Mouse (Mus musculus) forebrain, embryonic 12.5 days (tissue): ENCODE data around the gene Pla2g4d. TPM values are rescaled to one million over a fixed set of nuclear protein-coding genes. Genes with fewer than 3 reads are reported as not detected.
"Not testable (repeated sequence)": the region's sequence is repeated elsewhere in the genome, so short reads cannot be mapped to it uniquely, and the experiment has no call there.

Experiments used
- ATAC-seq: fragments of 200-750 bp; cut with Nextera tagmentation; 2 replicates; pipeline ENCODE4 v1.8.0; 2017; ENCODE audit warnings: moderate TSS enrichment; ENCODE audit not compliant: low FRiP score
- H3K27ac ChIP-seq: fragments of 300-500 bp; sonication (generic); 2 replicates; pipeline ENCODE4 v1.5.1; 2016; ENCODE audit warnings: mild to moderate bottlenecking
- H3K27me3 ChIP-seq: fragments of 300-500 bp; sonication (generic); 2 replicates; pipeline ENCODE4 v1.6.1; 2016; ENCODE audit warnings: mild to moderate bottlenecking
- H3K36me3 ChIP-seq: fragments of 300-500 bp; sonication (generic); replicated peaks from 2 replicates; pipeline ENCODE4 v1.6.1; 2016; ENCODE audit warnings: mild to moderate bottlenecking
- H3K4me1 ChIP-seq: fragments of 300-500 bp; sonication (generic); 2 replicates; pipeline ENCODE4 v1.6.1; 2016
- H3K4me2 ChIP-seq: fragments of 300-500 bp; sonication (generic); 2 replicates; pipeline ENCODE4 v1.6.1; 2016; ENCODE audit warnings: mild to moderate bottlenecking, moderate library complexity
- H3K4me3 ChIP-seq: fragments of 300-500 bp; sonication (generic); replicated peaks from 2 replicates; pipeline ENCODE4 v1.5.1; 2016; ENCODE audit warnings: mild to moderate bottlenecking
- H3K9ac ChIP-seq: fragments of 300-500 bp; sonication (generic); 2 replicates; pipeline ENCODE4 v1.6.1; 2016; ENCODE audit warnings: mild to moderate bottlenecking
- H3K9me3 ChIP-seq: fragments of 300-500 bp; sonication (generic); 2 replicates; pipeline ENCODE4 v1.6.1; 2016
- WGBS: fragments of 180-500 bp; shearing (Covaris S2); methylation state at CpG from one replicate; pipeline ENCODE4 v1.1.7; 2016; 5-methylcytosine and 5-hydroxymethylcytosine counted together
- polyA plus RNA-seq: library from polyadenylated mRNA; unstranded; fragments of >200 nt; fragmentation: Nextera tagmentation; extraction: Ambion mirVana; gene quantifications from 2 replicates; pipeline ENCODE4 v1.2.1, GENCODE M21; 2016

Pla2g4d gene
- polyA plus RNA-seq, 1 experiment from 2014 or later, result not detected

GRCm38 (mm10) chr2:120252644-120253043 is 36.4 kb downstream of the Pla2g4d start:
- no peak for ATAC-seq
- Histone ChIP-seq H3K4me2 (no peak overlapping the region), H3K9ac (no peak overlapping the region), H3K36me3 (no peaks in the 10 kb centered on the region), H3K9me3 (no peaks in the 10 kb centered on the region), H3K27me3 (no peaks in the 10 kb centered on the region), H3K4me1 (no peaks in the 10 kb centered on the region), H3K27ac (no peak overlapping the region), H3K4me3 (no peak overlapping the region)
- 92% methylated on average over 6 of the region's 6 CpGs for WGBS

GRCm38 (mm10) chr2:120245421-120246016 is 43.5 kb downstream of the Pla2g4d start:
- WGBS, result 13% methylated on average over 9 of the region's 9 CpGs
- H3K36me3 ChIP-seq, result no peaks in the 10 kb centered on the region
- peaks cover 4% of the 10 kb centered on the region; the same call in 1 of the 2 replicates for H3K4me1 ChIP-seq
- H3K4me3 ChIP-seq, result peak overlapping the region; percentile 47
- H3K9ac ChIP-seq, result peak overlapping the region; percentile 48
- peak overlapping the region; percentile 67 for H3K4me2 ChIP-seq
- ATAC-seq, result no peak
- peaks cover 30% of the 10 kb centered on the region for H3K27me3 ChIP-seq
- H3K9me3 ChIP-seq, result no peaks in the 10 kb centered on the region
- H3K27ac ChIP-seq, result no peak overlapping the region

- peak; percentile 72; the same call in 1 of the 2 replicates for ATAC-seq
- peak within 1 kb of the TSS; percentile 47 for H3K4me3 ChIP-seq
- H3K9ac ChIP-seq, result peak within 1 kb of the TSS; percentile 48
- peak within 1 kb of the TSS; percentile 67 for H3K4me2 ChIP-seq
- WGBS, result 3% methylated on average over 27 of the region's 27 CpGs
- no peaks in the 10 kb centered on the region for H3K36me3 ChIP-seq
- H3K27ac ChIP-seq, result no peak within 1 kb of the TSS
- H3K27me3 ChIP-seq, result peaks cover 30% of the 10 kb centered on the region
- H3K4me1 ChIP-seq, result peaks cover 4% of the 10 kb centered on the region; the same call in 1 of the 2 replicates
- no peaks in the 10 kb centered on the region for H3K9me3 ChIP-seq
Measured at GRCm38 (mm10) chr2:120244679-120245420, 44.1 kb downstream of the Pla2g4d start, which contains the start of gene Pla2g4e. TSS of gene Pla2g4e (minus strand) at chr2:120245335.

- H3K27me3 ChIP-seq, result peaks cover 30% of the 10 kb centered on the region
- no peaks in the 10 kb centered on the region for H3K36me3 ChIP-seq
- no peak overlapping the region for H3K9ac ChIP-seq
- no peak overlapping the region for H3K27ac ChIP-seq
- no peaks in the 10 kb centered on the region for H3K9me3 ChIP-seq
- 93% methylated on average over 2 of the region's 2 CpGs for WGBS
- H3K4me2 ChIP-seq, result no peak overlapping the region
- no peak overlapping the region for H3K4me3 ChIP-seq
- no peak for ATAC-seq
- H3K4me1 ChIP-seq, result peaks cover 4% of the 10 kb centered on the region; the same call in 1 of the 2 replicates
Measured at GRCm38 (mm10) chr2:120243995-120244394, 45.0 kb downstream of the Pla2g4d start.

- Histone ChIP-seq H3K4me3 (no peak overlapping the region), H3K27ac (no peak overlapping the region), H3K27me3 (peaks cover 30% of the 10 kb centered on the region), H3K9me3 (no peaks in the 10 kb centered on the region), H3K36me3 (no peaks in the 10 kb centered on the region), H3K4me2 (no peak overlapping the region), H3K9ac (no peak overlapping the region), H3K4me1 (peaks cover 4% of the 10 kb centered on the region; the same call in 1 of the 2 replicates)
- no peak for ATAC-seq
- 85% methylated on average over 5 of the region's 5 CpGs for WGBS
Measured at GRCm38 (mm10) chr2:120242791-120243467, 46.1 kb downstream of the Pla2g4d start.

GRCm38 (mm10) chr2:120238733-120239132 is 50.3 kb downstream of the Pla2g4d start:
- H3K27me3 ChIP-seq, ATAC-seq, H3K4me2 ChIP-seq, H3K4me3 ChIP-seq, H3K9ac ChIP-seq, H3K9me3 ChIP-seq, H3K27ac ChIP-seq, H3K36me3 ChIP-seq, H3K4me1 ChIP-seq: not testable (repeated sequence)
- WGBS, result 90% methylated on average over 9 of the region's 9 CpGs

- Histone ChIP-seq H3K36me3 (no peaks in the 10 kb centered on the region), H3K27ac (no peak overlapping the region), H3K4me3 (no peak overlapping the region), H3K27me3 (0 out of 2 replicates have a peak, but pooled peaks cover under 1% of the 10 kb centered on the region), H3K4me2 (no peak overlapping the region), H3K4me1 (no peaks in the 10 kb centered on the region), H3K9ac (no peak overlapping the region), H3K9me3 (no peaks in the 10 kb centered on the region)
- WGBS, result 73% methylated on average over 5 of the region's 5 CpGs
- ATAC-seq, result no peak
Measured at GRCm38 (mm10) chr2:120237784-120238183, 51.2 kb downstream of the Pla2g4d start.

- H3K27ac ChIP-seq, result no peak overlapping the region
- H3K27me3 ChIP-seq, result no peaks in the 10 kb centered on the region
- H3K9ac ChIP-seq, result no peak overlapping the region
- H3K9me3 ChIP-seq, result no peaks in the 10 kb centered on the region
- no peaks in the 10 kb centered on the region for H3K4me1 ChIP-seq
- no peak for ATAC-seq
- WGBS, result 91% methylated on average over 3 of the region's 3 CpGs
- no peak overlapping the region for H3K4me2 ChIP-seq
- no peaks in the 10 kb centered on the region for H3K36me3 ChIP-seq
- no peak overlapping the region for H3K4me3 ChIP-seq
Measured at GRCm38 (mm10) chr2:120235947-120236640, 52.9 kb downstream of the Pla2g4d start.

- no peak for ATAC-seq
- H3K9me3 ChIP-seq, result no peaks in the 10 kb centered on the region
- no peak overlapping the region for H3K9ac ChIP-seq
- no peak overlapping the region for H3K27ac ChIP-seq
- no peak overlapping the region for H3K4me2 ChIP-seq
- no peak overlapping the region for H3K4me3 ChIP-seq
- no peaks in the 10 kb centered on the region for H3K27me3 ChIP-seq
- H3K4me1 ChIP-seq, result no peaks in the 10 kb centered on the region
- H3K36me3 ChIP-seq, result no peaks in the 10 kb centered on the region
- 79% methylated on average over 3 of the region's 3 CpGs for WGBS
Measured at GRCm38 (mm10) chr2:120235381-120235780, 53.6 kb downstream of the Pla2g4d start.

GRCm38 (mm10) chr2:120231642-120232041 is 57.4 kb downstream of the Pla2g4d start:
- WGBS, result 75% methylated on average over 3 of the region's 3 CpGs
- Histone ChIP-seq H3K4me2 (no peak overlapping the region), H3K36me3 (no peaks in the 10 kb centered on the region), H3K9ac (no peak overlapping the region), H3K4me1 (no peaks in the 10 kb centered on the region), H3K9me3 (no peaks in the 10 kb centered on the region), H3K4me3 (no peak overlapping the region), H3K27me3 (no peaks in the 10 kb centered on the region), H3K27ac (no peak overlapping the region)
- ATAC-seq, result no peak
